Mouse (Mus musculus): Measurements from ENCODE around the gene Lrrc40.

- TF ChIP-seq CHD2 (IDR thresholded peaks at IDR 0.05; ENCODE audit: low read depth, low read length): no peak
- TF ChIP-seq ZC3H11A (IDR thresholded peaks at IDR 0.05; ENCODE audit: borderline replicate concordance, low read depth, low read length): no peak
- no peak for TF ChIP-seq MAFK (IDR thresholded peaks at IDR 0.05; ENCODE audit: insufficient read depth, low read depth, low read length)
These were observed 27.8 kb upstream of the Lrrc40 start for GRCm38 (mm10) chr3:158008647-158009046.
